Mouse (Mus musculus) embryonic facial prominence, embryonic 14.5 days (tissue): ENCODE results near the gene Mapkbp1. TPM values are rescaled to one million over a fixed set of nuclear protein-coding genes. Genes with fewer than 3 reads are reported as not detected.

Experiments
- ATAC-seq: fragments of 200-750 bp; cut with Nextera tagmentation; 2 replicates; pipeline ENCODE4 v1.8.0; 2017; ENCODE audit warnings: low read depth, moderate number of reproducible peaks, moderate TSS enrichment
- DNase-seq: peaks from one replicate; pipeline ENCODE4 v3.0.0-alpha.2; 2015; ENCODE audit warnings: low spot score
- H3K27ac ChIP-seq: fragments of 300-500 bp; sonication (generic); replicated peaks from 2 replicates; pipeline ENCODE4 v1.5.1; 2014; ENCODE audit warnings: low read depth, mild to moderate bottlenecking, low read length, moderate library complexity
- H3K27me3 ChIP-seq: fragments of 300-500 bp; sonication (generic); replicated peaks from 2 replicates; pipeline ENCODE4 v1.6.1; 2014; ENCODE audit warnings: low read length; ENCODE audit not compliant: control insufficient read depth, insufficient read depth
- H3K36me3 ChIP-seq: fragments of 300-500 bp; sonication (generic); 2 replicates; pipeline ENCODE4 v1.6.1; 2014; ENCODE audit warnings: low read length, mixed read lengths; ENCODE audit not compliant: control insufficient read depth, insufficient read depth
- H3K4me1 ChIP-seq: fragments of 300-500 bp; sonication (generic); 2 replicates; pipeline ENCODE4 v1.6.1; 2014; ENCODE audit warnings: antibody characterized with exemption, low read length; ENCODE audit not compliant: control insufficient read depth, insufficient read depth
- H3K4me2 ChIP-seq: fragments of 300-500 bp; sonication (generic); 2 replicates; pipeline ENCODE4 v1.6.1; 2014; ENCODE audit warnings: low read depth, mild to moderate bottlenecking, low read length, moderate library complexity, mixed read lengths
- H3K4me3 ChIP-seq: fragments of 300-500 bp; sonication (generic); 2 replicates; pipeline ENCODE4 v1.5.1; 2014; ENCODE audit warnings: low read depth, mild to moderate bottlenecking, low read length
- H3K9ac ChIP-seq: fragments of 300-500 bp; sonication (generic); 2 replicates; pipeline ENCODE4 v1.6.1; 2014; ENCODE audit warnings: low read depth, mild to moderate bottlenecking, low read length, moderate library complexity, mixed read lengths
- H3K9me3 ChIP-seq: fragments of 300-500 bp; sonication (generic); 2 replicates; pipeline ENCODE4 v1.6.1; 2016; ENCODE audit warnings: low read length; ENCODE audit not compliant: control insufficient read depth
- WGBS: fragments of 180-500 bp; shearing (Covaris S2); extraction: QIAGEN DNeasy Blood & Tissue Kit; methylation state at CpG from one replicate; pipeline ENCODE4 v1.1.7; 2014; 5-methylcytosine and 5-hydroxymethylcytosine counted together
- microRNA-seq: library from miRNA; unstranded; fragments of <30 nt; microRNA quantifications from one replicate; pipeline ENCODE4, GENCODE M21; 2016; ENCODE audit warnings: borderline number of aligned reads
- polyA plus RNA-seq: library from polyadenylated mRNA; unstranded; fragments of >200 nt; fragmentation: Nextera tagmentation; extraction: Ambion mirVana; gene quantifications from 2 replicates; pipeline ENCODE4 v1.2.1, GENCODE M21; 2014

Mapkbp1 gene
- polyA plus RNA-seq, 1 experiment from 2014 or later = 4.7 TPM

DNA sequence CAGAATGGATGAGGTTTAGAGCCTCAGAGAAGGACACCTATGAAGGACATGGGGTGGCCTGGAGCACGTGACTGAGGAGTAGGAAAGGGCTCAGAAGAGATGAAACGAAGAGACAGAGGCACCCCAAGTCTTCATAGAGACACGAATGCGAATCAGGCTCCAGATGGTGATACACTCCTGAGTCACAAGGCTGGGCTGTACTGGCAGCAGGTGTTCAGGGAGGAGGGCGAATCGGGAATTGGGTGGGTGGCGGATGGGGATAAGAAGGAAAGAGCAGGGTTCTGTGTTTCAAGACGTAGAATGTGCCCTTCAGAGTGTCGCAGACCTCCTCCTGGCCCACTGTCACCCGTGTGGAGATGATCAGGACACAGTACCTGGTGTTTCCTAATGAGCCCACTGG is 92.7 kb downstream of the Mapkbp1 start:
- H3K4me3 ChIP-seq = no peak overlapping the region
- no peaks in the 10 kb centered on the region for H3K36me3 ChIP-seq
- no peak overlapping the region for H3K9ac ChIP-seq
- ATAC-seq (no peak), DNase-seq (no peak)
- H3K27ac ChIP-seq = no peak overlapping the region
- no peaks in the 10 kb centered on the region for H3K9me3 ChIP-seq
- 85% methylated on average over 10 of the region's 10 CpGs for WGBS
- H3K27me3 ChIP-seq = no peaks in the 10 kb centered on the region
- peaks cover 15% of the 10 kb centered on the region; the same call in 1 of the 2 replicates for H3K4me1 ChIP-seq
- no peak overlapping the region for H3K4me2 ChIP-seq

- WGBS = 79% methylated on average over 3 of the region's 3 CpGs
- no peak for DNase-seq
- Histone ChIP-seq H3K9me3 (no peaks in the 10 kb centered on the region), H3K36me3 (no peaks in the 10 kb centered on the region), H3K4me3 (no peak overlapping the region), H3K27me3 (no peaks in the 10 kb centered on the region), H3K27ac (no peak overlapping the region), H3K9ac (no peak overlapping the region), H3K4me2 (no peak overlapping the region), H3K4me1 (peaks cover 8% of the 10 kb centered on the region; the same call in 1 of the 2 replicates)
- no peak for ATAC-seq
These were observed 93.7 kb downstream of the Mapkbp1 start for GRCm38 (mm10) chr2:120066224-120066623.

- DNase-seq (peak; percentile 56), ATAC-seq (peak; percentile 66)
- 37% methylated on average over 15 of the region's 16 CpGs for WGBS
- peaks cover 5% of the 10 kb centered on the region; the same call in 1 of the 2 replicates for H3K4me1 ChIP-seq
- H3K9me3 ChIP-seq = no peaks in the 10 kb centered on the region
- peak overlapping the region; percentile 40; the same call in 1 of the 2 replicates for H3K9ac ChIP-seq
- H3K27ac ChIP-seq = no peak overlapping the region
- H3K27me3 ChIP-seq = no peaks in the 10 kb centered on the region
- no peaks in the 10 kb centered on the region for H3K36me3 ChIP-seq
- H3K4me3 ChIP-seq = no peak overlapping the region
- H3K4me2 ChIP-seq = no peak overlapping the region
These were observed 96.3 kb downstream of the Mapkbp1 start for GRCm38 (mm10) chr2:120068555-120069465.

DNA sequence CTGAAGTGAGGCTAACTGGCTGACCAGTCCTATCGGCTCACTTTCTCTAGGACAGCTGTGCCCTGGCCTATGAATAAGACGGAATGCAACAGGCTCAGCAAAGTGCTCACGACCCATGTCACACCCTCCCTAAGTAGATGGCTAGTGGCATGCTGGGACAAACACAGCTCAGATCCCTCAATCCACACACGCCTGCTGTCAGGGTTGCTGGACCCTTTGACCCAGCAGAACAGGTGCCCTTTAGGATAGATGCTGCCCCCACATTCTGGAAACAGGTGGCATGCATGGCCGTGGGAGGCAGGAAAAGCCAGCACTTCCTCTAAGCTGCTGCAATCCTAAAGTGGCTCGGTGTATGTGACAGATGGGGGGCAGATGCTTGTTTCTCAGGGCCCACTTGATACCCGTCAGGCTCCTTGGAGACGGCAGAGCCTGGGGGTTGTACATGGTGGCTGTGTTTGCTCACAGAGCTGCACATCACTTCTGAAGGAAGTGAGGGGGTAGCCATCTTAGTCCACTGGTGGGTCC is 97.0 kb downstream of the Mapkbp1 start:
- no peak overlapping the region for H3K4me2 ChIP-seq
- DNase-seq (peak; percentile 68), ATAC-seq (peak; percentile 78)
- 0 out of 2 replicates have a peak overlapping the region, but pooled peaks have one; percentile 5 for H3K9ac ChIP-seq
- no peak overlapping the region for H3K4me3 ChIP-seq
- H3K9me3 ChIP-seq = no peaks in the 10 kb centered on the region
- H3K27me3 ChIP-seq = 0 out of 2 replicates have a peak, but pooled peaks cover under 1% of the 10 kb centered on the region
- H3K4me1 ChIP-seq = 0 out of 2 replicates have a peak, but pooled peaks cover 5% of the 10 kb centered on the region
- no peak overlapping the region for H3K27ac ChIP-seq
- WGBS = 53% methylated on average over 8 of the region's 8 CpGs
- H3K36me3 ChIP-seq = no peaks in the 10 kb centered on the region

GRCm38 (mm10) chr2:120074096-120074495 is 101.6 kb downstream of the Mapkbp1 start:
- ATAC-seq (no peak), DNase-seq (no peak)
- H3K9ac ChIP-seq = no peak overlapping the region
- H3K9me3 ChIP-seq = no peaks in the 10 kb centered on the region
- no peaks in the 10 kb centered on the region for H3K36me3 ChIP-seq
- H3K4me1 ChIP-seq = peaks cover 5% of the 10 kb centered on the region; the same call in 1 of the 2 replicates
- H3K4me3 ChIP-seq = no peak overlapping the region
- H3K4me2 ChIP-seq = no peak overlapping the region
- H3K27ac ChIP-seq = no peak overlapping the region
- 89% methylated on average over 4 of the region's 4 CpGs for WGBS
- peaks cover 20% of the 10 kb centered on the region for H3K27me3 ChIP-seq

GRCm38 (mm10) chr2:120076076-120076705 is 103.7 kb downstream of the Mapkbp1 start:
- ATAC-seq (peak; percentile 87), DNase-seq (peak; percentile 72)
- Histone ChIP-seq H3K9ac (peak overlapping the region; percentile 28; the same call in 1 of the 2 replicates), H3K27ac (no peak overlapping the region), H3K36me3 (no peaks in the 10 kb centered on the region), H3K27me3 (peaks cover 20% of the 10 kb centered on the region), H3K4me3 (peak overlapping the region; percentile 38), H3K4me1 (peaks cover 5% of the 10 kb centered on the region; the same call in 1 of the 2 replicates), H3K9me3 (no peaks in the 10 kb centered on the region), H3K4me2 (peak overlapping the region; percentile 62)
- WGBS = 1% methylated on average over 36 of the region's 36 CpGs

Small RNAs within 50 kb of the gene (microRNA-seq; reads per million reads assigned to microRNA genes)
- gene Mir7665 = not detected

Other genes with a start within 250 kb of the Mapkbp1 start
- 0.84 and 1.2 TPM in 2 replicates for gene Itpka, start 230.4 kb upstream of the Mapkbp1 start, polyA plus RNA-seq
- 0.14 and 0.29 TPM in 2 replicates for gene Ltk, start 212.3 kb upstream of the Mapkbp1 start, polyA plus RNA-seq
- 18.3 and 22.3 TPM in 2 replicates for gene Rpap1, start 185.2 kb upstream of the Mapkbp1 start, polyA plus RNA-seq
- 20.2 and 23.6 TPM in 2 replicates for gene Tyro3, start 175.0 kb upstream of the Mapkbp1 start, polyA plus RNA-seq
- gene Mga, start 75.5 kb upstream of the Mapkbp1 start, polyA plus RNA-seq = 33.4 and 33.9 TPM in 2 replicates
- 14.4 and 19.2 TPM in 2 replicates for gene Jmjd7, start 54.8 kb downstream of the Mapkbp1 start, polyA plus RNA-seq
- gene Gm28042, start 54.8 kb downstream of the Mapkbp1 start, polyA plus RNA-seq = 2.5 and 2.9 TPM in 2 replicates
- 1.8 and 2.1 TPM in 2 replicates for gene Pla2g4b, start 60.7 kb downstream of the Mapkbp1 start, polyA plus RNA-seq
- 56.4 and 60.8 TPM in 2 replicates for gene Ehd4, start 181.9 kb downstream of the Mapkbp1 start, polyA plus RNA-seq